Comparison of ENCODE assay signal across 15 mouse cellular contexts in the genomic region with DNA sequence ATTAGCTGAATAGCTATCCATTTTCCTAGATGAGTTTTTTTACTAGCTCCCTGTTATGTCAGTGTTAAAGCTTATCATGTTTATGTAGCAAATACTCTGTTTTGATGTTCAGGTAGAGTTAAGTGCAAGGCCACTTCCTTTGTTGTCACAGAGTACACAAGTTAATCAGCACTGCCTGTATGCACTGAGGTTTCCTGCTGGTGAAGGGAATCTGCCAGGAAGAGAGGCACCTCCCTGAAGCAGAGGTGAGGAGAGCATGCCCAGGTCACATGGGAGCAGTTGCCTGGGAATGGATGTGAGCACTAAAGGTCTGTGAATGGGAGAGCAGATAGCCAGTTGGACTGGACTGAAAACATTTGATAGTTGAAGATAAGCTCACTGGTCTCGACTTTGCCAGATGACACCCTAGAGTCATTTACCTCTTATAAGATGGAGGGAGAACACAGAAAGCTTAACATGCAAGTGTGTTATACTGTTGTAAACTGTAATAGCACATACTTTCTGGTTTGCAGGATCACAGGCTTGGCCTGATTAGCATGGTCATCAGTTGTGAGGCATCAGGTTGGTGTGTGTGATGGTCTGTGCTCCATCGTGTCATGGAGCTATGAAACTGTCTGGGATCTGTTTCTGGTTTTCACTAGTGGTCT. TPM values are rescaled to one million over a fixed set of nuclear protein-coding genes. Genes with fewer than 3 reads are reported as not detected.
DNase-seq lines count a peak whose midpoint lies in the region; ATAC-seq and TF ChIP-seq lines count a peak whose summit lies in the region.
"Had no signal": no experiment of that assay in that cellular context is flagged by ENCODE, and none has a peak within 500 bp of the region (broad histone marks: within the 10 kb centered on the region; RNA-seq: fewer than 3 reads in every experiment).

No protein-coding gene starts in this region.

- TF ChIP-seq EP300 in liver, embryonic 14.5 days (IDR thresholded peaks at IDR 0.05; ENCODE audit: low read depth): no peak
- no peak for TF ChIP-seq EP300 in lung, postnatal 0 days (IDR thresholded peaks at IDR 0.05)

- intact Hi-C loops in gastrocnemius, adult 2 months (cut with DNase I): no loop called here

- no peak overlapping the region for H3K4me2 ChIP-seq in midbrain, embryonic 11.5 days
- no peak overlapping the region for H3K4me2 ChIP-seq in midbrain, embryonic 14.5 days (ENCODE audit: low read length)
- H3K4me2 ChIP-seq in liver, embryonic 14.5 days (ENCODE audit: low read depth): no peak overlapping the region
- H3K4me2 ChIP-seq in lung, postnatal 0 days (replicated peaks; ENCODE audit: low read depth, low read length): no peak overlapping the region
- H3K4me2 ChIP-seq in midbrain, postnatal 0 days (ENCODE audit: low read depth, low read length, poor library complexity, severe bottlenecking): no peak overlapping the region
- H3K4me2 ChIP-seq: heart, embryonic 12.5 days; hindbrain, embryonic 15.5 days; lung, embryonic 15.5 days had no signal

- no peak for ATAC-seq in midbrain, embryonic 11.5 days (ENCODE audit: low FRiP score)
- ATAC-seq in midbrain, embryonic 14.5 days (ENCODE audit: low FRiP score, low TSS enrichment): no peak
- peak; percentile 12 to 20; a peak in 2 of 4 replicates for ATAC-seq in hematopoietic stem cell, adult 5-6 weeks (replicated peaks in 1 of 2; ENCODE audit: insufficient read depth in 1 of 2, low FRiP score in 2 of 2, low TSS enrichment in 1 of 2, low read depth in 1 of 2, poor library complexity in 2 of 2, severe bottlenecking in 2 of 2)
- peak; percentile 76 for ATAC-seq in liver, embryonic 14.5 days (ENCODE audit: insufficient read depth)
- no peak for ATAC-seq in lung, postnatal 0 days
- ATAC-seq in midbrain, postnatal 0 days (ENCODE audit: low FRiP score): no peak

- H3K9me3 ChIP-seq in midbrain, embryonic 11.5 days (ENCODE audit: control insufficient read depth, low read length): no peaks in the 10 kb centered on the region
- no peaks in the 10 kb centered on the region for H3K9me3 ChIP-seq in midbrain, embryonic 14.5 days (ENCODE audit: control insufficient read depth, low read length)
- H3K9me3 ChIP-seq in liver, embryonic 14.5 days (ENCODE audit: control insufficient read depth, low read length): no peaks in the 10 kb centered on the region
- no peaks in the 10 kb centered on the region for H3K9me3 ChIP-seq in lung, postnatal 0 days (ENCODE audit: low read length)
- H3K9me3 ChIP-seq in midbrain, postnatal 0 days (ENCODE audit: low read length): no peaks in the 10 kb centered on the region
- H3K9me3 ChIP-seq: forebrain, embryonic 10.5 days; heart, embryonic 12.5 days; hindbrain, embryonic 15.5 days; lung, embryonic 15.5 days had no signal

- TF ChIP-seq CTCF in liver, embryonic 14.5 days (IDR thresholded peaks at IDR 0.05; ENCODE audit: low read depth): no peak
- TF ChIP-seq CTCF in lung, postnatal 0 days (IDR thresholded peaks at IDR 0.05): no peak
- TF ChIP-seq CTCF in gastrocnemius, adult 2 months (IDR thresholded peaks at IDR 0.05): no peak
- no peak for TF ChIP-seq CTCF in midbrain, postnatal 0 days (IDR thresholded peaks at IDR 0.05)

- peak; percentile 62 for DNase-seq in midbrain, embryonic 11.5 days (ENCODE audit: low spot score, missing footprints)
- DNase-seq in midbrain, embryonic 14.5 days: no peak
- peak in 1 of 3 experiments; percentile 22 for DNase-seq in liver, embryonic 14.5 days (ENCODE audit: low read depth in 3 of 3, low spot score in 3 of 3)
- DNase-seq in lung, postnatal 0 days (ENCODE audit: low spot score): no peak
- no peak for DNase-seq in gastrocnemius, adult 2 months
- DNase-seq in layer of hippocampus, postnatal 36 days: no peak
- no peak for DNase-seq in midbrain, postnatal 0 days (ENCODE audit: low spot score)
- DNase-seq: cerebellum, adult 18-20 months had no signal

- 96% methylated on average over 2 of the region's 2 CpGs for WGBS in midbrain, embryonic 11.5 days
- 87% methylated on average over 2 of the region's 2 CpGs for WGBS in midbrain, embryonic 14.5 days
- WGBS in liver, embryonic 14.5 days (ENCODE audit: insufficient replicate concordance): 31% methylated on average over 2 of the region's 2 CpGs
- 50% methylated on average over 2 of the region's 2 CpGs for WGBS in lung, postnatal 0 days
- 94% methylated on average over 2 of the region's 2 CpGs for WGBS in midbrain, postnatal 0 days

- no peaks in the 10 kb centered on the region for H3K27me3 ChIP-seq in midbrain, embryonic 11.5 days (ENCODE audit: control insufficient read depth, insufficient read depth, low read length)
- no peaks in the 10 kb centered on the region for H3K27me3 ChIP-seq in midbrain, embryonic 14.5 days (ENCODE audit: control insufficient read depth, insufficient read depth, low read length)
- no peaks in the 10 kb centered on the region for H3K27me3 ChIP-seq in liver, embryonic 14.5 days (ENCODE audit: control insufficient read depth, insufficient read depth, low read length)
- H3K27me3 ChIP-seq in lung, postnatal 0 days (replicated peaks; ENCODE audit: insufficient read depth, low read length): no peaks in the 10 kb centered on the region
- H3K27me3 ChIP-seq in midbrain, postnatal 0 days (ENCODE audit: insufficient read depth, low read length): no peaks in the 10 kb centered on the region
- H3K27me3 ChIP-seq: heart, embryonic 12.5 days; hindbrain, embryonic 15.5 days; lung, embryonic 15.5 days had no signal

- no peak overlapping the region for H3K9ac ChIP-seq in midbrain, embryonic 11.5 days (ENCODE audit: low read length)
- H3K9ac ChIP-seq in midbrain, embryonic 14.5 days (replicated peaks; ENCODE audit: low read length): no peak overlapping the region
- no peak overlapping the region for H3K9ac ChIP-seq in liver, embryonic 14.5 days (replicated peaks)
- H3K9ac ChIP-seq in lung, postnatal 0 days (replicated peaks; ENCODE audit: low read depth): no peak overlapping the region
- H3K9ac ChIP-seq in midbrain, postnatal 0 days (replicated peaks; ENCODE audit: low read length, poor library complexity, severe bottlenecking): no peak overlapping the region
- H3K9ac ChIP-seq: heart, embryonic 12.5 days; hindbrain, embryonic 15.5 days; lung, embryonic 15.5 days had no signal

- H3K4me1 ChIP-seq in midbrain, embryonic 11.5 days (ENCODE audit: control insufficient read depth, insufficient read depth, low read length): no peaks in the 10 kb centered on the region
- H3K4me1 ChIP-seq in midbrain, embryonic 14.5 days (ENCODE audit: control insufficient read depth, insufficient read depth, low read length): no peaks in the 10 kb centered on the region
- peaks cover 10 to 19% of the 10 kb centered on the region in 2 experiments for H3K4me1 ChIP-seq in liver, embryonic 14.5 days (replicated peaks; ENCODE audit: control insufficient read depth in 2 of 2, insufficient read depth in 2 of 2, low read length in 1 of 2)
- no peaks in the 10 kb centered on the region for H3K4me1 ChIP-seq in lung, postnatal 0 days (ENCODE audit: insufficient read depth, low read depth, low read length)
- H3K4me1 ChIP-seq in midbrain, postnatal 0 days (ENCODE audit: insufficient read depth, low read length): no peaks in the 10 kb centered on the region
- H3K4me1 ChIP-seq: forebrain, embryonic 10.5 days; hindbrain, embryonic 15.5 days; lung, embryonic 15.5 days had no signal

- no peaks in the 10 kb centered on the region for H3K36me3 ChIP-seq in midbrain, embryonic 11.5 days (ENCODE audit: control insufficient read depth, insufficient read depth, low read length)
- H3K36me3 ChIP-seq in midbrain, embryonic 14.5 days (ENCODE audit: control insufficient read depth, insufficient read depth, low read length): 0 out of 2 replicates have a peak, but pooled peaks cover 4% of the 10 kb centered on the region
- no peaks in the 10 kb centered on the region for H3K36me3 ChIP-seq in liver, embryonic 14.5 days (replicated peaks; ENCODE audit: control insufficient read depth, insufficient read depth, low read depth)
- H3K36me3 ChIP-seq in lung, postnatal 0 days (ENCODE audit: insufficient read depth, low read length): no peaks in the 10 kb centered on the region
- peaks cover 3% of the 10 kb centered on the region; the same call in 1 of the 2 replicates for H3K36me3 ChIP-seq in midbrain, postnatal 0 days (ENCODE audit: insufficient read depth, low read length)
- H3K36me3 ChIP-seq: heart, embryonic 12.5 days; hindbrain, embryonic 15.5 days; lung, embryonic 15.5 days had no signal

- no peak overlapping the region for H3K4me3 ChIP-seq in midbrain, embryonic 11.5 days (ENCODE audit: low read depth, low read length)
- no peak overlapping the region for H3K4me3 ChIP-seq in midbrain, embryonic 14.5 days (replicated peaks; ENCODE audit: low read depth, low read length)
- H3K4me3 ChIP-seq in liver, embryonic 14.5 days (ENCODE audit: insufficient read depth in 1 of 2, low read depth in 2 of 2, low read length in 2 of 2): no peak overlapping the region
- H3K4me3 ChIP-seq in lung, postnatal 0 days (ENCODE audit: low read depth, low read length): no peak overlapping the region
- no peak overlapping the region for H3K4me3 ChIP-seq in gastrocnemius, adult 2 months
- no peak overlapping the region for H3K4me3 ChIP-seq in midbrain, postnatal 0 days (ENCODE audit: low read depth, low read length)
- H3K4me3 ChIP-seq: forebrain, embryonic 10.5 days; heart, embryonic 12.5 days; hindbrain, embryonic 15.5 days; lung, embryonic 15.5 days had no signal

- H3K27ac ChIP-seq in midbrain, embryonic 11.5 days (ENCODE audit: low read depth, low read length): no peak overlapping the region
- H3K27ac ChIP-seq in midbrain, embryonic 14.5 days (replicated peaks; ENCODE audit: low read depth, low read length): no peak overlapping the region
- H3K27ac ChIP-seq in liver, embryonic 14.5 days: no peak overlapping the region
- H3K27ac ChIP-seq in lung, postnatal 0 days (ENCODE audit: low read length): no peak overlapping the region
- no peak overlapping the region for H3K27ac ChIP-seq in gastrocnemius, adult 2 months
- H3K27ac ChIP-seq in midbrain, postnatal 0 days (ENCODE audit: low read depth, low read length): no peak overlapping the region
- H3K27ac ChIP-seq: forebrain, embryonic 10.5 days; hindbrain, embryonic 15.5 days; lung, embryonic 15.5 days had no signal

RNA-seq across cellular contexts. Expression of gene Gpr183, which starts 13.5 kb away (rescaled TPM):
- 1.4 and 1.6 TPM in 2 replicates for polyA plus RNA-seq in midbrain, embryonic 11.5 days (2014; fragmentation: Nextera tagmentation; extraction: Ambion mirVana)
- polyA plus RNA-seq in midbrain, embryonic 14.5 days (2014; fragmentation: Nextera tagmentation; extraction: Ambion mirVana): 0.67 and 0.72 TPM in 2 replicates
- total RNA-seq in hematopoietic stem cell, adult 5-6 weeks (2017): 1.1 and 2.6 TPM in 2 replicates
- 0.75 and 0.79 TPM in 2 replicates for polyA plus RNA-seq in liver, embryonic 14.5 days (2012; rRNA removed)
- 0.62 and 1.3 TPM in 2 replicates for polyA plus RNA-seq in liver, embryonic 14.5 days (2014; fragmentation: Nextera tagmentation; extraction: Ambion mirVana)
- polyA plus RNA-seq in lung, postnatal 0 days (2015; fragmentation: Nextera tagmentation; extraction: Ambion mirVana): 1.6 TPM in 2 replicates
- under 1 TPM; 0.17 to 0.41 TPM for total RNA-seq in gastrocnemius, adult 2 months (2021)
- total RNA-seq in layer of hippocampus, postnatal 36 days (2021): under 1 TPM; 0.77 to 0.81 TPM
- total RNA-seq in midbrain, postnatal 0 days (2014; rRNA removed): 0.52 and 1.3 TPM in 2 replicates
- polyA plus RNA-seq in midbrain, postnatal 0 days (2015; fragmentation: Nextera tagmentation; extraction: Ambion mirVana): 0.49 and 0.64 TPM in 2 replicates

RNA-seq across cellular contexts. Expression of gene Gpr18, which starts 35.9 kb away (rescaled TPM):
- polyA plus RNA-seq in midbrain, embryonic 11.5 days (2014; fragmentation: Nextera tagmentation; extraction: Ambion mirVana): 0.15 and 0.25 TPM in 2 replicates
- not detected in 2 replicates for polyA plus RNA-seq in midbrain, embryonic 14.5 days (2014; fragmentation: Nextera tagmentation; extraction: Ambion mirVana)
- total RNA-seq in hematopoietic stem cell, adult 5-6 weeks (2017): 0.60 and 2.1 TPM in 2 replicates
- polyA plus RNA-seq in liver, embryonic 14.5 days (2012; rRNA removed): 0.08 and 0.12 TPM in 2 replicates
- 0.17 TPM in 1 of 2 replicates, not detected in the other for polyA plus RNA-seq in liver, embryonic 14.5 days (2014; fragmentation: Nextera tagmentation; extraction: Ambion mirVana)
- 0.32 and 0.42 TPM in 2 replicates for polyA plus RNA-seq in lung, postnatal 0 days (2015; fragmentation: Nextera tagmentation; extraction: Ambion mirVana)
- total RNA-seq in gastrocnemius, adult 2 months (2021): not detected
- not detected for total RNA-seq in layer of hippocampus, postnatal 36 days (2021)
- not detected in 2 replicates for total RNA-seq in midbrain, postnatal 0 days (2014; rRNA removed)
- 0.10 and 0.11 TPM in 2 replicates for polyA plus RNA-seq in midbrain, postnatal 0 days (2015; fragmentation: Nextera tagmentation; extraction: Ambion mirVana)
- total RNA-seq: gastrocnemius, adult 18-20 months; left cerebral cortex, postnatal 14 days had no signal

Comparison
In these comparisons a context has a peak if more than half of its experiments do, and no peak if none do; other contexts are left out.
1. ATAC-seq: peak in hematopoietic stem cell, adult 5-6 weeks (2 of 2) and liver, embryonic 14.5 days (single experiment); none in midbrain, embryonic 11.5 days (single experiment), midbrain, embryonic 14.5 days (single experiment), lung, postnatal 0 days (single experiment) and midbrain, postnatal 0 days (single experiment).